Mouse (Mus musculus): ENCODE measurements around the gene Pcid2.

GRCm38 (mm10) chr8:13037015-13037414 lies 68.2 kb downstream of the Pcid2 start, which contains the start of gene F10:
- no peak for TF ChIP-seq CTCF (IDR thresholded peaks at IDR 0.05; ENCODE audit: low read depth)
- TF ChIP-seq EP300 (IDR thresholded peaks at IDR 0.05; ENCODE audit: low read depth): no peak

Measured in liver, postnatal 0 days (tissue).